Mouse (Mus musculus) midbrain, embryonic 13.5 days (tissue): Measurements from ENCODE around the gene Ubxn7. TPM values are rescaled to one million over a fixed set of nuclear protein-coding genes. Genes with fewer than 3 reads are reported as not detected.

ENCODE experiments used
- ATAC-seq: fragments of 200-750 bp; cut with Nextera tagmentation; 2 replicates; pipeline ENCODE4 v1.8.0; 2017; ENCODE audit warnings: mild to moderate bottlenecking, moderate TSS enrichment, moderate library complexity
- H3K27ac ChIP-seq: fragments of 300-500 bp; sonication (generic); 2 replicates; pipeline ENCODE4 v1.5.1; 2015; ENCODE audit warnings: inconsistent platforms, mild to moderate bottlenecking, moderate library complexity
- H3K27me3 ChIP-seq: fragments of 300-500 bp; sonication (generic); 2 replicates; pipeline ENCODE4 v1.6.1; 2015; ENCODE audit warnings: mild to moderate bottlenecking, inconsistent platforms
- H3K36me3 ChIP-seq: fragments of 300-500 bp; sonication (generic); 2 replicates; pipeline ENCODE4 v1.6.1; 2015; ENCODE audit warnings: mild to moderate bottlenecking, inconsistent platforms
- H3K4me1 ChIP-seq: fragments of 300-500 bp; sonication (generic); replicated peaks from 2 replicates; pipeline ENCODE4 v1.6.1; 2015; ENCODE audit warnings: inconsistent platforms
- H3K4me2 ChIP-seq: fragments of 300-500 bp; sonication (generic); replicated peaks from 2 replicates; pipeline ENCODE4 v1.6.1; 2015; ENCODE audit warnings: moderate library complexity, mild to moderate bottlenecking, inconsistent platforms
- H3K4me3 ChIP-seq: fragments of 300-500 bp; sonication (generic); replicated peaks from 2 replicates; pipeline ENCODE4 v1.5.1; 2015; ENCODE audit warnings: mild to moderate bottlenecking, inconsistent platforms
- H3K9ac ChIP-seq: fragments of 300-500 bp; sonication (generic); replicated peaks from 2 replicates; pipeline ENCODE4 v1.6.1; 2015; ENCODE audit warnings: mild to moderate bottlenecking, inconsistent platforms
- H3K9me3 ChIP-seq: fragments of 300-500 bp; sonication (generic); 2 replicates; pipeline ENCODE4 v1.6.1; 2016; ENCODE audit warnings: mild to moderate bottlenecking, inconsistent platforms
- WGBS: fragments of 180-500 bp; shearing (Covaris S2); methylation state at CpG from one replicate; pipeline ENCODE4 v1.1.7; 2015; 5-methylcytosine and 5-hydroxymethylcytosine counted together
- polyA plus RNA-seq: library from polyadenylated mRNA; unstranded; fragments of >200 nt; fragmentation: Nextera tagmentation; extraction: Ambion mirVana; gene quantifications from 2 replicates; pipeline ENCODE4 v1.2.1, GENCODE M21; 2015

Ubxn7 gene
- polyA plus RNA-seq, 1 experiment from 2014 or later, result 28.5 TPM

DNA sequence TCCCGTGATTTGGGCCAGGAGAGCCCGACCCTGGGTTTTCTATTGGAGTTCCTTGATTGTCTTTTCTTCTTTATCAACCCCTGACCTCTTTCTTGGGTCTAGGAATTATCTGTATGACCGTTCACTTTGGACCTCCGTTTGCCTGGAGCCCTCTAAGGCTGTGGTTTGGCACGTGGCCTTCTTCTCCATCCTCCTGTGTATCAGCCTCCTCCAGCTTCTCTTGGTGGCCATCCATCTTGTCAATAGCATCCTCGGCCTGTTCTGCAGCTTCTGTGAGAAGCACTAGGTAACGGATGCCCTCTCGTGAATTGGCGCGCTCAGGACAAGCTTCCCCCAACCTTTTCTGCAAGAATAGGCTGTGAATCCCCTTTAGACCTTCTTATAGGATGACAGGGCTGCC lies 75.7 kb downstream of the Ubxn7 start:
- Histone ChIP-seq H3K36me3 (no peaks in the 10 kb centered on the region), H3K27me3 (no peaks in the 10 kb centered on the region), H3K4me3 (no peak overlapping the region), H3K27ac (no peak overlapping the region), H3K4me1 (no peaks in the 10 kb centered on the region), H3K9ac (no peak overlapping the region), H3K9me3 (no peaks in the 10 kb centered on the region), H3K4me2 (no peak overlapping the region)
- ATAC-seq, result no peak
- 83% methylated on average over 10 of the region's 10 CpGs for WGBS

DNA sequence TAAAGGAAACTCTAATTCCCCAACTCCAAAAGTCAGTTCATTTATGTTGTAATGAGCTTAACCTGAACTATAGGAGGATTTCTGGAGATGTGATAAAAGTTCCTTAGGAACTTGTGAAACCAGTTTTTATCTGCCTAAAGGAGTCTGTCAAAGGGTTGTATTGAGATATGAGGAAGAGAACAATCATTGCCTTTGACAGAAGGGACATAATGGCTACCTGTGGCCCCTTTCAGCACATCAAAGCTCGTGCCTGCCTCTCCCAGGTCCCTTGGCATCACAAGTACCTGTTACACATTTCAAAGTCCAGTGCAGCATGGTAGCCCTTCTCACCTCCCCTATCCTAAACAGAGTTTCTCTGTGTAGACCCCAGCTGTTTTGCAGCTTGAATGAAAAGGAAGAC lies 85.4 kb downstream of the Ubxn7 start:
- no peaks in the 10 kb centered on the region for H3K9me3 ChIP-seq
- no peak overlapping the region for H3K4me3 ChIP-seq
- no peak overlapping the region for H3K9ac ChIP-seq
- no peak for ATAC-seq
- no peak overlapping the region for H3K27ac ChIP-seq
- no peak overlapping the region for H3K4me2 ChIP-seq
- peaks cover 14% of the 10 kb centered on the region for H3K4me1 ChIP-seq
- no peaks in the 10 kb centered on the region for H3K36me3 ChIP-seq
- WGBS, result 50% methylated on average over 1 of the region's 1 CpGs
- no peaks in the 10 kb centered on the region for H3K27me3 ChIP-seq

GRCm38 (mm10) chr16:32419517-32420483 lies 87.7 kb downstream of the Ubxn7 start, which contains the start of gene Tctex1d2:
Gene Tctex1d2, plus strand, starts transcription at chr16:32419702.
- no peaks in the 10 kb centered on the region for H3K27me3 ChIP-seq
- peak within 1 kb of the TSS; percentile 93 for H3K27ac ChIP-seq
- peak within 1 kb of the TSS; percentile 70 for H3K4me2 ChIP-seq
- H3K9me3 ChIP-seq, result no peaks in the 10 kb centered on the region
- peak within 1 kb of the TSS; percentile 85 for H3K9ac ChIP-seq
- peak; percentile 97 for ATAC-seq
- peaks cover 14% of the 10 kb centered on the region for H3K4me1 ChIP-seq
- 1% methylated on average over 45 of the region's 45 CpGs for WGBS
- H3K36me3 ChIP-seq, result no peaks in the 10 kb centered on the region
- peak within 1 kb of the TSS; percentile 70 for H3K4me3 ChIP-seq

DNA sequence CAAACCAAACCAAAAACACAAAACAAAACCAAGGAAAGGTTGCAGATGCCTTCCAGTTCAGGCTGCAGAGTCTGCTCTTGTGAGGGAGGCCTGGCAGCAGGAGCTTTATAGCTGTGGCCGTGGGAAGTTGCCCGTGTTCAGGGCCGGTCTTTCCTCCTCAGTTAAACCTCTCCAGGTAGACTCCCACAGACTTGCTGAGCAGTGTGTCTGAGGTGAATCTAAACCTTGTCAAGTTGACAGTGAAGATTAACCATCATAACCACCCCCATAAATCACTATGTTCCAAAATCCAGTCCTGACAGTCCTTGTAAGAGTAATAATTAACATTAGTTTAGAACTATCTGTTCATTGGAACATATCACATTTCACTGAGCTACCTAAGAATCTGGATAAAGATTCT lies 95.4 kb downstream of the Ubxn7 start:
- no peak for ATAC-seq
- WGBS, result 96% methylated on average over 3 of the region's 3 CpGs
- H3K36me3 ChIP-seq, result no peaks in the 10 kb centered on the region

DNA sequence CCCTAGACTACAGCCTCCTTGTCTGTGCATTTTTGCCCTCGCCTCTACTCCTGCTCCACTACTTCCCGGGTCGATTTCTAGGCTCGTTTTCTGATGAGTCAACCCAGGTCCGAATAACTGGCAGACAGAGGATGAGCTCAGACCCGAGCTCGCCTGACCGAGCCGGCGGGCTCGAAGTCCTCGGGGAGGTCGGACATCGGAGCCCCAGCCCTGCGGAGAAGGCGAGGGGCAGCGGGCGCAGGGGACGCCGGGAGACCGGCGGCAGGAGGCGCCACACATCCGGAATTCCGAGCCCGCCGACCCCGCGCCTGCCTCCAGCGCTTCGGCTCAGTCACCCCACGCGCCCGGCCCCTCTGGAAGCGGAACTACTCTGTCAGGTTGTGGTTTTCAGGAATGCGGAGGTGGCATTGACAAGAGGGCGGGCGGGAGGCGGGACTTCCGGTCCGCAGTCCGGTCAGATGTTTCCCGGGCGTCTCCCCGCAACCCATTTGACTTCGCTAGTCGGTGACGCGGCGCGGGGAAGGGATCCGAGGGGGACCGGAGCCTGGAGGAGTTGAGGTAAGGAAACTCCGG lies 98.5 kb downstream of the Ubxn7 start, which contains the start of gene Pcyt1a:
Gene Pcyt1a (plus strand): TSS at position 448 of the 573 bp plus-strand sequence.
- under 1% methylated on average over 54 of the region's 54 CpGs for WGBS
- no peaks in the 10 kb centered on the region for H3K36me3 ChIP-seq

More for the DNA sequence above, 95.4 kb downstream of the Ubxn7 start:
- Histone ChIP-seq H3K27me3 (no peaks in the 10 kb centered on the region), H3K4me1 (peaks cover 20% of the 10 kb centered on the region), H3K4me3 (no peak overlapping the region), H3K27ac (no peak overlapping the region), H3K9ac (no peak overlapping the region), H3K4me2 (no peak overlapping the region), H3K9me3 (no peaks in the 10 kb centered on the region)

DNA sequence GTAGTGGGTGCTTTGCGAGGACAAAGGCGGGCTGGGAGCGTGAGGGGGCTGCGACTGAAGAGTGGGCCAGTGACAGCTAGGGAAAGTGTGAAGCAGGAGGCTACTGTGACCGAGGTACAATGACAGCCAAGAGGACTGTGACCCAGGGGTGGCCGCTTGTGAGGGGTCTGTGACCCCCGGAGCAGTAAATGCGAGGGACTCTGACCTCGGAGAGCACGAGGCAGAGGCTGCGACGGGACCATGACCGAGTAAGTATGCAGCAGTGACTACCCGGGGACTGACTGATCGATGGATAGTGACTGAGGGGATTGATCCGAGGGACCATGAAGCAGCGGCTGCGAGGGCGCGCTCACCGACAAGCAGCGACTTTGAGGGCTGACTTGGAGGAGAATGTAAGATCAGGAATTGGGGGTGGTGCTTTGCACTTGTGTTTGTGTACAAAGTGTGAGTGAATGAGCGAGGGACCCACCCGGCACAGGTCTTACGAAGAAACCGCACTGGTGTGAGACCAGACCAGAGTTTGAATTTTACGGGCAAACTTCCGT lies 99.1 kb downstream of the Ubxn7 start:
- peaks cover 22% of the 10 kb centered on the region for H3K4me1 ChIP-seq
- peak overlapping the region; percentile 86 for H3K4me3 ChIP-seq
- no peaks in the 10 kb centered on the region for H3K27me3 ChIP-seq
- no peak for ATAC-seq
- peak overlapping the region; percentile 88 for H3K9ac ChIP-seq
- no peaks in the 10 kb centered on the region for H3K9me3 ChIP-seq
- no peaks in the 10 kb centered on the region for H3K36me3 ChIP-seq
- peak overlapping the region; percentile 92 for H3K4me2 ChIP-seq
- 2% methylated on average over 28 of the region's 28 CpGs for WGBS
- H3K27ac ChIP-seq, result peak overlapping the region; percentile 94

More for the DNA sequence above, 98.5 kb downstream of the Ubxn7 start, which contains the start of gene Pcyt1a:
- peak within 1 kb of the TSS; percentile 94 for H3K27ac ChIP-seq
- peak; percentile 98 for ATAC-seq
- peak within 1 kb of the TSS; percentile 88 for H3K9ac ChIP-seq
- H3K4me2 ChIP-seq, result peak within 1 kb of the TSS; percentile 92
- peaks cover 22% of the 10 kb centered on the region for H3K4me1 ChIP-seq
- no peaks in the 10 kb centered on the region for H3K27me3 ChIP-seq
- peak within 1 kb of the TSS; percentile 86 for H3K4me3 ChIP-seq
- H3K9me3 ChIP-seq, result no peaks in the 10 kb centered on the region

GRCm38 (mm10) chr16:32431926-32432325 lies 99.9 kb downstream of the Ubxn7 start:
- H3K27ac ChIP-seq, result no peak overlapping the region
- no peaks in the 10 kb centered on the region for H3K36me3 ChIP-seq
- peaks cover 22% of the 10 kb centered on the region for H3K4me1 ChIP-seq
- WGBS, result 70% methylated on average over 1 of the region's 1 CpGs
- H3K27me3 ChIP-seq, result no peaks in the 10 kb centered on the region
- no peaks in the 10 kb centered on the region for H3K9me3 ChIP-seq
- H3K4me3 ChIP-seq, result peak overlapping the region; percentile 86
- H3K4me2 ChIP-seq, result peak overlapping the region; percentile 92
- H3K9ac ChIP-seq, result no peak overlapping the region
- no peak for ATAC-seq

- Histone ChIP-seq H3K36me3 (no peaks in the 10 kb centered on the region), H3K4me2 (no peak overlapping the region), H3K27me3 (no peaks in the 10 kb centered on the region), H3K4me1 (peaks cover 22% of the 10 kb centered on the region), H3K4me3 (no peak overlapping the region), H3K9me3 (no peaks in the 10 kb centered on the region), H3K27ac (no peak overlapping the region), H3K9ac (no peak overlapping the region)
- ATAC-seq, result no peak
- WGBS, result 85% methylated on average over 2 of the region's 2 CpGs
These were observed 101.1 kb downstream of the Ubxn7 start for GRCm38 (mm10) chr16:32433138-32433537.

DNA sequence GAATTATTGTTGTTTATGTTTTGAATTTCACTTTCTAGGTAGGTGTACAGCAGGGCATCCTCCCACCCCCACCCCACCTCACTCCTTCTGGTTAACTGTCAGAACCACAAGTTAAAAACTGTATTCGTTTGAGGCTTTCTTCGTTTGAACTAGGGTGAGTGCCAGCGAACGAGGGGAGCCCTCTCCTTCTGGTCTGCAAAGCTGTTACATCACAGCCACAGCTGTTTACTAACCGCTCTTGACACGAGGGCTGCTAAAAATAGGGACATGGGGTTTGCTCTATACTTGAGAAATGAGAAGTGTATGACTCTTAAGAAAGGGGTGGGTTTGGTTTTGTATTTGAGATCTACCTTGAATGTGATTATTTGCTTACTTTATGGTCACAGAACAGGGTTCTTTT lies 102.0 kb downstream of the Ubxn7 start:
- H3K4me1 ChIP-seq, result peaks cover 22% of the 10 kb centered on the region
- no peak for ATAC-seq
- H3K36me3 ChIP-seq, result no peaks in the 10 kb centered on the region
- H3K27me3 ChIP-seq, result no peaks in the 10 kb centered on the region
- H3K4me2 ChIP-seq, result no peak overlapping the region
- no peak overlapping the region for H3K4me3 ChIP-seq
- 72% methylated on average over 6 of the region's 6 CpGs for WGBS
- H3K9ac ChIP-seq, result no peak overlapping the region
- H3K9me3 ChIP-seq, result no peaks in the 10 kb centered on the region
- H3K27ac ChIP-seq, result no peak overlapping the region

- no peak for ATAC-seq
These were observed 102.6 kb downstream of the Ubxn7 start for GRCm38 (mm10) chr16:32434691-32435090.

GRCm38 (mm10) chr16:32436657-32437056 lies 104.6 kb downstream of the Ubxn7 start:
- Histone ChIP-seq H3K36me3 (no peaks in the 10 kb centered on the region; the same call in 1 of the 2 replicates), H3K9me3 (no peaks in the 10 kb centered on the region), H3K9ac (no peak overlapping the region), H3K4me3 (no peak overlapping the region), H3K27me3 (no peaks in the 10 kb centered on the region), H3K4me2 (no peak overlapping the region), H3K4me1 (peaks cover 10% of the 10 kb centered on the region), H3K27ac (no peak overlapping the region)
- WGBS, result 89% methylated on average over 1 of the region's 1 CpGs
- no peak for ATAC-seq

More at GRCm38 (mm10) chr16:32434691-32435090, 102.6 kb downstream of the Ubxn7 start:
- H3K36me3 ChIP-seq, result no peaks in the 10 kb centered on the region
- no peak overlapping the region for H3K27ac ChIP-seq
- H3K9me3 ChIP-seq, result no peaks in the 10 kb centered on the region
- no peaks in the 10 kb centered on the region for H3K27me3 ChIP-seq
- peaks cover 18% of the 10 kb centered on the region for H3K4me1 ChIP-seq
- no peak overlapping the region for H3K4me2 ChIP-seq
- no peak overlapping the region for H3K4me3 ChIP-seq
- no peak overlapping the region for H3K9ac ChIP-seq

GRCm38 (mm10) chr16:32437266-32437665 lies 105.2 kb downstream of the Ubxn7 start:
- no peak overlapping the region for H3K9ac ChIP-seq
- no peaks in the 10 kb centered on the region for H3K27me3 ChIP-seq
- no peak for ATAC-seq
- H3K9me3 ChIP-seq, result no peaks in the 10 kb centered on the region
- no peak overlapping the region for H3K4me3 ChIP-seq
- peaks cover 4% of the 10 kb centered on the region; the same call in 1 of the 2 replicates for H3K4me1 ChIP-seq
- no peak overlapping the region for H3K27ac ChIP-seq
- H3K36me3 ChIP-seq, result no peaks in the 10 kb centered on the region; the same call in 1 of the 2 replicates
- H3K4me2 ChIP-seq, result no peak overlapping the region
- 100% methylated on average over 1 of the region's 1 CpGs for WGBS
